Mouse (Mus musculus) kidney, adult 18-20 months (tissue): ENCODE results near the gene Bcas3.

Experiments used
- DNase-seq: peaks from one replicate; pipeline ENCODE4 v3.0.0; 2021

Bcas3 gene

DNA sequence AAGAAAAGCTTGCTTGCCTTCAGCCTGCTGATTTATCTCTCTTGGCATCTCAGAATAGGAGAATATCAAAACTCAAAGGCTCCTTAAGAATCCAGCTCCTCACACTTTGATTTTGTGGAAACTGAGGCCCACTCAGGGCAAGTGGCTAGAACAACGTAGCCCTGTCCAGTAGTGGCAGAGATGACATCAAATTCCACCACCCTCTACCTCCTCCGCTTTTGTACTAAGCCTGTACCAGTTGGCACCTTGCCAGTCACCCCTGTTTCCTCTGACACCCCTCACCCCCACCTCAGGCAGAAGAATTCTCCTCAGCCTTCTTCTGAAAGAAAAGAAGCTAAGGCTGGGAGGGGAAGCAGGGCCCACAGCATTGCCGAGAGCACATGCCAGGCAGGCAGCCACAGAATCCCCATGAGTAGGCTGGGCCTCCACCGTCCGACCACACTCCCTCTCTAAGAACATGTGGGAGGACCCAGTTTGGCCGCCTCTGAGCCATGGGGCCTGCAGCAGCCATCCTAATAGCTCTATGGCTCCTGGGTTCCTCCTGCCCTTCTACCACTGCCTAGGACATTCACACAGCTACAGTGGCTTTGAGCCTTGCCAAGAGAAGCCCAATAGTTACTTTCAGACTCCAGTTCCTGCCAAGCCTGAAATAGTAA lies 407.6 kb downstream of the Bcas3 start:
- DNase-seq, result peak; percentile 18

DNA sequence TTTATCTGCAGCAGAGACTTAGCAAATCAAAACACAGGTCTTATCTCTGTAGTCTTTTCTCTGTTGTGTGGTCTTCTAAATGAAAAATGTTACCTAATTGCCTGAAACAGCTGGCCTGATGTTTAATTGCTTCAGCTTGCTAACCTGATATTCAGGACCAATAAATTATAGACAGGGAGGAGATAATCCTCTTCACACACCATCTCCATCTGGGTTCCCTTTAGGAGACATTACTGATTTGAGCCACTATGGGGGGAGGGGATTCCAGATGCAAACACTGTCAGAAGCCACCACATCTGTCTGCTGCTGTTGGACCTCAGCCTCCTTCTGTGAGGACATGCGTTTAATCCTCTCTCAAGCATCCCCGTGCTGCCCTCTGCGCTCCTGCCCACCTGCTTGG lies 408.2 kb downstream of the Bcas3 start:
- no peak for DNase-seq

DNA sequence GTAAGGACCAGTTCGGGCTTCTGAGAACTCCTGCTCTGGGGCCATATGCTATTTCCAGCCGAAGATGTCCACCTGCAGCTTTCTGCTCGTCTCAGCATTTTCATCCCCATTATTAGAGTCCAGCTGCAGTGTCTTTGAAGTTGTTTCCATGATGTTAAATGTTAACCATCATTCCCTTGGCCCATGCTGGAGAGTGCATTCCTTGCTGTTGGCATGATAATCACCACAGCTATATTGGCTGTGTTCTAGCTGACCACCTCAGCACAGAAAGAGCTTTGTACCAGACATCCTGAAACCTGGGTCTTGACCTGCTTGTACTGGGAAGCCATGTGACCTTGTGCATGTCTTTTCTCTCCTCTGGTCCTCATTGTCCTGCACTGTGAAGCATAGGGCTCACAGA lies 410.7 kb downstream of the Bcas3 start:
- DNase-seq, result peak; percentile 28

DNA sequence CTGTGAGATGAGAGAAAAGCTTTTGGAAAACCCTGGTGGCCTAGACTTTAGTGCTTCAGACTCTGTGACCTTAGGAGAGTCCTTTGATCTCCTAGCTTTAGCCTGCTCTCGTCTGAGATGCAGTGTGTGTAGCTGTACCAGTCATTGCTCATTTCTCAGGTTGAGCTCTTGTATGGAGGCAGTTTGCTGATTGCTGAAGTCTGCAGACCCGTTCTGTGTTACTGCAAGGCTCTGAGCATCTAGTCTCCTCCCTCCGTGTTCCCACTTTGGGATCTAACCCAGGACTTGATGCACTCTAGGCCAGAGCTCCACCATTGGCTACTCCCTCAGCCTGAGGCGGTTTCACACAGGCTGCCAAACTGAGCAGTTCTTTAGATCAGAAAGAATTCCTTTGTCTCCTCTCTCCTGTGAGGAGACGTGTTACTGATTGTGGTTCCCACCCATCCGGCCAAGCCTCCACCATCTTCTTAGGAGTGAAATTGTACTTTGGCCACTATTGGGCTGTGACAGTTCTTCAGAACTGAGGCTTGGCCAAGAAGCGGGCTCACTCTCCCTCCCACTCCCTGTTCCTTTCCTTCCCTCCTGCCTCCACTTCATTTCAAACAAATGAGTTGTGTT lies 413.2 kb downstream of the Bcas3 start:
- peak; percentile 9 for DNase-seq

DNA sequence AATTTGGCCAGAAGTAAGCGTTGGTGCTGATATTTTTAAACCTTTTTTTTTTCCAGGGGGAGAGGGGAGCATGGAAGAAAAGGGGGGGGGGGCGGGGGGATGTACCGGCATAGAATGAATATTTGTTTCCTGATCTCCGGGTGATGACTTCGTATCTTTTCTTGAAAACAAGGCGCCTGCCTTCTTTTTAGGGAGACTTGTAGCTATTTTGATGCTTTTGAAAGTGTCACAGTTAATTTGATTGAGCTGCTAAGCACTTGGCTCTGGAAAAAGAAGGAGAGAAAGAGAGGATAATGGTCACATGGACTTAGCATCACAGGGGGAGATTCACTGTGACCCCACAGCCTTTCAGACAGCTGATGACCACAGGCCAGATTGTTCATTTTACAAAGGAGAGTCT lies 413.8 kb downstream of the Bcas3 start:
- DNase-seq, result no peak

DNA sequence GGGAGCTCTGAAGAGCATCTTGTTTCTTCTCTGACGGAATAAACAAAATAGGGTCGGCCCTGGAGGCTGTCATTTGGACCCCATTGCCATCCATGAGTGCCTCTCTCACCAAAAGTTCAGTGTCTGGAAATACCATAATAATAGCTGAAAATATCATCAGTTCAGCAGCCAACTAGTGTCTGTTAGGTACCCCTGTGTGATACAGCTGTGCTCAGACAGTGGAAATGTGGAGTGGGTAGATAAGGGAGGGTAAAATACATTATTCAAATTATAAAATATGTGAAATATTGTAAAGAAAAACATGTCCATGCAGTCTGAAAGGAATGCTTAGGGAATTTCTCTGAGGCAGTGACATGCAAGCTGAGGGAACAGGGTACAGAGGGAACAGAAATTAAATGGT lies 416.8 kb downstream of the Bcas3 start:
- DNase-seq, result no peak

DNA sequence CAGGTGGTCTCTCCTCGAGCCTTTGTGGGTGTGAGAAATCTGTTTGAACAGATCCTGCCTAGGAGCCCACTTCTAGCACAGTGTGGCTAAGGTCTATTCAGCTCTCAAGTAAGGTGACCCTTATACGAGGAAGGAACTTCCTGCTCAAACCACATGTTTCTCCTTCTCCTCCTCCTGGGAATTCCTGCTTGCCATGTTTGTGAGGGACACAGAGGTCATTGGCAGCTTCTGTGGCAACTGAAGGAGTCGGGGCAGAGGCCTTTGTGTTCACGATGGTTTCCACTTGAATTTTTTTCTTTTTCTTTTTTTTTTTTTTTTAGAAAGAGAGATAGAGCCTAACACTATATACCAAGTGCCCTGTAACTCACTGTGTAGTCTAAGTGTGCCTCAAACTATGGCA lies 420.4 kb downstream of the Bcas3 start:
- no peak for DNase-seq

DNA sequence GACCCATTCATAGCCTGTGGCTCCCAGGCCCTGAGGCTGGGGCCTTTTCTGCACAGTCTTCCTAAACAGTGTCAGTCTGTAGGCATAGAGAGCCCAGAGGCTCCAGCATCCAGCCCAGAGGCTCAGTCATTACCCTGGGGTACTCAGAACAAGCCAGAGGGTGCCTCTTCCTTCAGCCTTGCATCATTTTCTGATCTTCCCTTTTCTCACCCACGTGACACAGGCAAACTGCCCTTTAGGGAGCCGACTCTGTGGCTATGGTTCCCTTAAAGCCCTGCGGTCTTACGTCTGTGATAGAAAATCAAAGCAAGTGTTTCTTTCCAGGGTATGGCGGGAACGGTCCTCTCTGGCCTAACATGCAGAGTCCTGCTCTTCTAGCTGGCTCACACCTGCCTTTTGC lies 421.7 kb downstream of the Bcas3 start:
- DNase-seq, result no peak

DNA sequence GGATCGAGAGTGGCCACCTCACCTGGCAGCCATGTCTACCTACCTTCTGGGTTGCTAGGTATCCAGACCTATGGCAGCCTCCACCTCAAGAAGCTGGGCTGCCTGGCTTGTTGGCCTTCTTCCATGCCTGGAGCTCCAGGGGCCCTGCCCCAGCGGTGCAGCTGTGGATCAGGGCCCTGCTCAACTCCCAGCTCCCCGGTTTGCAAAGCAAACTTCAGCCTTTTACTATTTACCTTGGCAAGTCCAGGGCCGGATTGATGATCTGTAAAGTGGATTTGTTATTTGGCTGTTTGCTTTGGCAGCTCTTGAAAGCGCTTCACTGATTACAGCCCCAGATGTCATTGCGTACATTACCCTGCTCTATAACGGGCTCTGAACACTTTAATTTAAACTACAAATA lies 422.5 kb downstream of the Bcas3 start:
- peak; percentile 39 for DNase-seq

DNA sequence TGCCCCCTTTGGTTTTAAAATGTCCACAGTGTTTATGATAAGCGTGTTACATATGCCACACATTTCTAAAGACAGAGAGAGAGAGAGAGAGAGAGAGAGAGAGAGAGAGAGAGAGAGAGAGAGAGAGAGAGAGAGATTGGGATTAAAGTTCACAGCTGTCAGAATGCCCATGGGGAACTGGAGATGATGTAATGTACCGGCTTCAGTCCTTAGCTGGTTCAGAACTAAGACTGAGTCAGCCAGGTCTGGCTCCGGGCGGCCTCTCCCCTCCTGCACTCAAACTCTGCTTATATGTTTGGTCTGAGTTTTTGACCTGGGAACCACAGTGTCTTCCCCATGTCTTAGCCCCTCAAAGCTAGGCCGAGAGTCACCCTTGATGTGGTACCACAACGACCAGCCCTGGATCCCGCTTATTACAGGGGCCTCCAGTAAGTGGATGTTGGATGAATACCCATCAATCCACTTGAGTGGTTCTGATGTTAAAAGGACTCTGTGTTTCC lies 423.9 kb downstream of the Bcas3 start:
- DNase-seq, result no peak

DNA sequence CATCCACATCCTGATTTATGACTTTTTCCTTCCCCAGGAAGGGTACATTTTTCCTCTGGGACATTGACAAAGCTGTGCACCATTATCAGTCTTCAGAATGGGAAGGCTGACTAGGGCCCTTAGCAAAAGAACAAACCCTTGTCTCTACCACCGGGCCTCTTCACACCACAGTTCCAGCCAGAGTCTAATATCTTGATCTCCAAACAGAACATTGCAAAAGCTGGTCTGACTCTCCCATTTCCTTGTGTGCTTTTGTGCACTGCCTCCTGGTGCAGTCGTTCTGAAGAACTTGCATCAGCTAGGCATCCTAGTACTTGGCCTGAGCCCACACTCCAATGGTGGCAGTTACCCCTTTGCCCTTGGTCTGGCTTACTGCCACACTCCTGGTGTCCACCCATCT lies 425.0 kb downstream of the Bcas3 start:
- DNase-seq, result no peak

DNA sequence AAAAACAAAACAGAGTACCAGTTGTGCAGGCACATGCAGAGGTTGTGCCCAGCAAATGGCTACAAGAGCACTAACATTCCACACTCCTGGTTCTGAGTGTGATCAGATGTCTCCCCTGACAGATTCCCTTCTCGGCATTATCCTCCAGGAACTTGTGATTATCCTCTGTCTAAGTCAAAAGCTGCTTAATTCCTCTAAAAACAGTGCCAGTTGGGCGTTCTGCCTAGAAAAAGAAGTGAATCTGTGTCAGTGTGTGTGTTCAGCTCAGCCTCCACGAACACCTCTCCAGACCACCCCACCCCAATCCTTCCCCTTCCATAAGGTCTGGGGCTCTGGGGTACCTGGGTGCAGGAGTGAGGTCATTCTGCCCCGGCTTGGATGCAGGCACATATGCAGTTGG lies 427.3 kb downstream of the Bcas3 start:
- DNase-seq, result no peak

DNA sequence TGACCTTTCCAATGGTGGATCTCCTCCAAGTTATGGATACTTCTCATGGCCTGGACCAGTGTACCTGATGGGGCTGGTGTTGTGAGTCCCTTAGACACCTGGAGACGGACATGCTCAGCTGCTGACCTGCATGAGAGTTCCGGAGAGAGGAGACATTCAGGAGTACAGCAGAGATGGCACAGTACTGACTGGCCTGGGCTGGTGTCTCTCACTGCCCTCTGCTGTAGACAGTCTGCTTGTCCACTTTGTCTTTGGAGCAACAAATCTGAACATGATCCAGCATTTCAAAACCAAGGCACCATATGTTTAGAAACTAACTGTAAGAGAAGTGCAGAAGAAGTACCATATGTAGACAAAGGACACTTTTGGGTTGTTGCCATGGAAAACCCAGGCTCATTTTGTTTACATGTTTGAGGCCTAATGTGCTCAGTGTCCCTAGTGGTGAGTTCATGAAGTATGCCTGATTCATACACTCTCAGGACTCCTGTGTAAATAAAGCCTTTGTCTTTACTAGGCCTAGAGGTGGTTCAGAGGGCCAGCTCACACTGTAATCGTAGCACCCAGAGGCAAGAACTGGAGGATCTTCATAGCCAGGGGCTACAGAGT lies 433.2 kb downstream of the Bcas3 start:
- no peak for DNase-seq

DNA sequence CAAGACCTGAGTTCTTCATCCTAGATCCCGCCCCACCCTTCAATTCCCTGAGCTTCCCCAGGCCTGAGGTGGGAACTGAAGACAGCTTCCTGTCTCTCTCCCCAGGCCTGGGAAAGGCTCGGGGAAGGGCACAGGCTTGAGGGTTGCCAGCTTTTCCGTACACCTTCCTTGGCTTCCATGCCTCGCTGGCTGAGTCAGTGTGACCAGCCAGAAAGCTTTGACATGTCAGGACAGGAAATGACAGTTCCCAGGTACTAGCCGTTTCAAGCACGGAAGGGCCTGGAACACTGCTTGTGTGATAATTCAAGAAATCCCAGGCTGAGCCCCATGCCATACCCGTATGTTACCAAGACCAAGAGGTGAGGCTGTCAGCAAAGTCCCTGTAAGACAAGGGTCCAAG lies 436.8 kb downstream of the Bcas3 start:
- no peak for DNase-seq

DNA sequence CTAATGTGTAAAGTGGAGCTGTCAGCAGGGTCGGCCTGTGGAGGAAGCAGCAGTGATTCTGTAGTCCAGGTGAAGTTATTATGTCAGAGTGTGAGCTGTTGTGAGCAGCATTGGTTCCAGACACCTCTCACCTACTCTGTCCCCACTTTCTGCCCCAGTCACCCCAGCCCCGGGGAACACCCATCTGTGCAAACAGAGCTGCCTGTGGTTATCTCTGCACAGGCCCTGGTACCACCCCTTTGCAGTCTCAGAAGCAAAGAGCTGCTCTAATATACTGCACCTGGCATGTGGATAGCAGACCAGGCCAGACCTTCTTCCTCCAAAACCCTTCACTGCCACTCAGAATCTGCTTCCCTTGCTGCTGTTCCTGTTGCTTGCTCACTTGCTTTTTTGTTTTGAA lies 437.3 kb downstream of the Bcas3 start:
- DNase-seq, result no peak

DNA sequence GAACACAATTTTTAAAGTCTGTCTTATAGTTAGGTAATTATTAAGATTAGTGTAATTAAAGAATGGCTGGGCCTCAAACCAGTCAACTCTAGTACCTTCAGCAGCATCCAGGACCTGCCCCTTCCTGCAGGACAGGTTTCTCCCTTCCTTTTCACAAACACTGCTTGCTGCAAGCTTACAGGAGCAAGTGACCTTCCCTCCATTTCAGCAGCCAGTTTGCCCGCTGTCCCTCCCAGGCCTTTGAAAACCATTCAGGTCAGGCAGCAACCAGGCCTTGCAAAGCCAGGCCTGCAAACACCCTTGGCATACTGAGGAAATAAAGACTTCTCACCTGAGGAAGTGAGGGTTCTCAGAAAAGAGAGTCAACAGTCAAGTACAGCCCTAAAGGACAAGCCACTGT lies 438.2 kb downstream of the Bcas3 start:
- DNase-seq, result no peak

DNA sequence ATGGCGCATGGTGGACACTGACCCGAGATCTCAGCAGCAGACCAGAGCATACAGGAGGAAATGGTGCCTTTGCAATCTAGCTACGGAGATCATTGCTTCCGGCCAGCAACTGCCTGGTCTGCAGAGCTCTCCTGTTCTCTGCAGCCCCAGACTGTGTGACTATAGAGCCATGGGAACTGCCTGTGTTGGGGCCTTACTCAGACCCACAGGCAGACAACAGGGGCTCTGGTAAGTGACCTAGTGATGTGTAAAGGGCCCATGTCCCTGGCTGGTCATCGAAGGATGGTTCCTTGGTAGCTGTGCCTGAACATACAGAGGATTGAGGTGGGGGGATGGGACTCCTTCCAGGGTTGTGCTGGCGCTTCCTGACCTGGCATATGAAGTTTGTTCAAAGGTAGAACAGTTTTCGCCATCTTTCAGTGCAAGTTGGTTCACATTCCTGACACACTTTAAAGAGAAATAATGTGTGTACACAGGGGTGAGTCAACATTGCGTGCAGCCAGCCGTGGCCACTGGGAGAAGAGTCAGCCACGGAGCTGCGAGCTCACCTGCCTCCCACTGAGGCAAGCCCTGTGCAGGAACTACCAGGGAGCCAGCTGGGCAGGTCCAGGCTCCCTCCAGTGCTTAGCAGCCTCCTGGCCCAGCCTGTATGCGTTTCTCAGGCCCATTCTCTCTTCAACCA lies 439.7 kb downstream of the Bcas3 start:
- DNase-seq, result peak; percentile 21

DNA sequence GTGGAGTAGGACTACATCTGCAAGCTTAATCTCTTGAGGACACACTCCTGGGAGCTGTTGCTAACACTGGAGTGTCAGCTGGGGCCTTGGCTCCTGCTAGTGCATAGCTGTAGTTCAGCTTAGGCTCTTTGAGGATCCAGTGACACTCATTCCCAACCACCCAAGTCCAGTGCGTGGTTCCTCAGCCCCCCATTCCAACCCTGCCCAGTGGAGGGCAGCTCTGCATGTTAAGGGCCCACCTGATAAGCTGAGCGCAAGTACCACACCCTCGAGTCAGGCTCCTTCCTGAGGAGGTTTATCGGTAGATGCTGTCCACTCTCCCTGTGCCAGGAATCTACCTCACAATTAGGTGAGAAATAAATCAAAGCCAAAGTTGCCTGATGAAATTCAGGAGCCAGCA lies 446.5 kb downstream of the Bcas3 start:
- DNase-seq, result no peak

DNA sequence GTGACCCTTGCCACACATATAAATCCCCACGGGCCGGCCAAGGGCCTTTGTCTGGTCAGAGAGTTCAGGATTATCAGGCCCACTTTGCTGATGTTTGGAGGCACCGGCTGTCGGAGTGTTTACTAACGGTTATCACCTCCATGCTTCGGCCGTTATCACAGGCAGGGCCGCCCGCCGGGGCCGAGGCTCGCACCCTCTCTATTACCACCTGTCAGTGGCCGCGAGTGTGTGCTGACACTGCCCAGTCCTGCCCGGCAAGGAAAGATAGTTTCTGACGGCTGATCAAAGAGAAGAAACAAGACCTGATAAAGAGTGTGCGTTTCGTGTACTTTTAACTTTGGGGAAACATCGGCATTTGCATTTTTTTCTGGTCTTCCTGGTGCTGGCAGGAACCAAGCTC lies 446.9 kb downstream of the Bcas3 start:
- no peak for DNase-seq

DNA sequence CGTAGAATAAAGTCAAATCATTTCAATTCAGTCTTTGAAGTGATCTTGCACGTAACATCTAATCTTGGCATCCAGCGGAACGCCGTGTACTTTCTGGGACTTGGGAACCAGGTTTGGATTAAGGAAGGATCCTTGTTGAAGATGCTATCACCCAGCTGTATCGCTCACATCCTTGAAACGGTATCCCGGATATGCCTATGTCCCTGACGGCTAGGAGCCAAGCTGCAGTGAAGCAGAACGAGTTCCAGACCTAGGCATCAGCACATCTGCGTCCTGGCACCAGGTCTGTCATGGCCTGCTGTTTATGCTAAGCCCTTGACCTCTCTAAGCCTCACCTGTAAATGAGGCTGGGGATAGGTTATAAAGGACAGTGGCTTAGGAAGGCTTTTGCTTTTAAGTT lies 447.4 kb downstream of the Bcas3 start:
- peak; percentile 39 for DNase-seq

DNA sequence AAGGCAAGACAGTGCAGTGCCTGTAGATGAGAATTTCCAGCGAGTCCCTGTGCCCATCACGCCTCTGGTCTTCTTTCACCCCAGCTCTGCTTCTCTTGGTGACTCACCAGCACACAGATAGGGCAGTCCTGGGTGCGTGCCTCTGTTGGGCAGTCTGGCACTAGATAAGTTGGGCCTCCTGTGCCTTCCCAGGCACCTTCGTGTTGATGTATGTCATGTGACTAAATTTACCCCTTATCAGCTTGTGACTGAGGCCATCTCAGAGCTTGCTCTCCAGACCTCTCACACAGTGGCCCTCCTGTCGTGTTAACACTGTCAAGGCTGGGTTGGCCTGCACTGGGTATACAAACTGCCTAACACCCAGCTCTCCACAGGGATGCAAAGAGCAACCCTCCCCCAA lies 451.1 kb downstream of the Bcas3 start:
- no peak for DNase-seq

DNA sequence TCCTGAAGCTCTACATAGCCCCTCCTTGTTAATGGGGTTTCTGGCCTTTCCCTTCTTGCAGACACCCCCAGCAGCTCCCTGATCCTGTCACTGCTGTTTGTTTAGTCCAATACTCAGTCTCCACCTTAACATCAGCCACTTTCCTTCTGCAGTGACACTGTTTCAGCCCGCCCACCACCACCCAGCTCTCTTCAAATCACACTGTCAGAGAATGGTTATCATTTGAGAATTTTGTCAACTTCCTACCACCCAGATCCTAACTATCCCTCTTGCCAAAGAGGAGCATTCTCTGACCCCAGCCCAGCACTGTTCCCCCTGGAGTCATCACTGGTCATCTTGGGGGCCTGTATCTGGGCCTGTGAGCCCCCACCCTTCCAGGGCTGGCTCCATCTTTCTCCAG lies 452.8 kb downstream of the Bcas3 start:
- no peak for DNase-seq

DNA sequence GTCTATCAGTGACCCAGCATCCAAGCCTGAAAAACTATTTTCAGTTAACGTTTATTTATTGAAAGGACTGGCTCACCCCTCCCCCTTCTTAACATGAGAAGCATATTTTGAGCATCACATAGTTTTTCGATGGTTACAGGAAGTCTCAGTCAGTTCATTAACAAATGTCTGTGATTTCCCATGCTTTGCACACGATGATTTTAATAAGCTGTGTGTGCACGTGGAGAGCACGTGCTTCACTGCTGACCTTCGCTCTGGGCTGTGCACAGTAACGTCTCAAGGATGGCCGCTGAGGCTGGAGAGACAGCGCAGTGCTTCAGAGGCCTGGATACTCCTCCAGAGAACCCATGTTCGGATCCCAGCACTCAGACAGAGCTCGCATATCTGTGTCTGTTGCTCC lies 454.4 kb downstream of the Bcas3 start:
- no peak for DNase-seq

DNA sequence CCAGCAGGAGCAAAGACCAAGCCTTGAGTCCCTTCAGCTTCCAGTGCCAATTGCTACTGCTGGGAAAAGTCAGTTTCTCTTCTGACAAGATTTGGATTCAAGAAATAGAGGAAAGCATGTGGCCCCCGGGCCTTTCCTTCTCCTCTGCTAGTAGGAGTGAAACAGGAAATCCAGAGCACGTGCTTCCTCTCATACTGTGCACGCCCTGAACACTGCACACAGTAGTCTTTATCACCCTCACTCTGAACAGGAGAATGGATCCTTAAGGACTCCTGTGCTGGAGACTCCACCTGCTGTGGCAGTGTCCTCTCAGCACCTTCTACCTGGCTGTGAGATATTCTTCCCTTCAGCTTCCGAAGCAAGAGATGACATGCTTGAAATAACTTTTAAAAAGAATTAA lies 458.3 kb downstream of the Bcas3 start:
- no peak for DNase-seq
